Mouse (Mus musculus): ENCODE data around the gene Ptgs1. TPM values are rescaled to one million over a fixed set of nuclear protein-coding genes. Genes with fewer than 3 reads are reported as not detected.
"Not testable (repeated sequence)": the region's sequence is repeated elsewhere in the genome, so short reads cannot be mapped to it uniquely, and the experiment has no call there.

The Ptgs1 gene
- polyA plus RNA-seq (2012; rRNA removed), result 25.6 and 28.2 TPM in 2 replicates

GRCm38 (mm10) chr2:36230366-36230765 is at the start of gene Ptgs1:
Ptgs1 (plus strand) TSS chr2:36230426.
- H3K27me3 ChIP-seq (replicated peaks; ENCODE audit: control insufficient read depth, insufficient read depth, low read length), result no peaks in the 10 kb centered on the region
- TF ChIP-seq POLR2A (IDR thresholded peaks at IDR 0.05; ENCODE audit: low read depth, low read length), result peak; percentile 48
- no peak for TF ChIP-seq CTCF (conservative IDR thresholded peaks at IDR 0.05; ENCODE audit: insufficient read depth, insufficient read length, low read depth, low read length)
- peak within 1 kb of the TSS; percentile 54 for H3K27ac ChIP-seq (ENCODE audit: insufficient read depth, low read depth, low read length)
- peak; percentile 83 for DNase-seq
- no peaks in the 10 kb centered on the region for H3K4me1 ChIP-seq (ENCODE audit: control insufficient read depth, insufficient read depth, low read length)
- H3K36me3 ChIP-seq (ENCODE audit: control insufficient read depth, insufficient read depth, low read length), result no peaks in the 10 kb centered on the region
- 2% methylated on average over 18 of the region's 18 CpGs for WGBS
- peak within 1 kb of the TSS; percentile 61 for H3K4me3 ChIP-seq (ENCODE audit: insufficient read depth, low read depth, low read length)

GRCm38 (mm10) chr2:36181587-36182368 is 48.4 kb upstream of the Ptgs1 start:
- not testable (repeated sequence) for DNase-seq; H3K4me1 ChIP-seq (ENCODE audit: control insufficient read depth, insufficient read depth, low read length); H3K4me3 ChIP-seq (ENCODE audit: insufficient read depth, low read depth, low read length); H3K27ac ChIP-seq (ENCODE audit: insufficient read depth, low read depth, low read length); H3K27me3 ChIP-seq (replicated peaks; ENCODE audit: control insufficient read depth, insufficient read depth, low read length); H3K36me3 ChIP-seq (ENCODE audit: control insufficient read depth, insufficient read depth, low read length)
- WGBS, result 92% methylated on average over 4 of the region's 4 CpGs

GRCm38 (mm10) chr2:36183278-36183677 is 46.9 kb upstream of the Ptgs1 start:
- peak; percentile 17 for DNase-seq
- Histone ChIP-seq H3K4me1 (ENCODE audit: control insufficient read depth, insufficient read depth, low read length) (no peaks in the 10 kb centered on the region), H3K27ac (ENCODE audit: insufficient read depth, low read depth, low read length) (no peak overlapping the region), H3K27me3 (replicated peaks; ENCODE audit: control insufficient read depth, insufficient read depth, low read length) (no peaks in the 10 kb centered on the region), H3K4me3 (ENCODE audit: insufficient read depth, low read depth, low read length) (no peak overlapping the region), H3K36me3 (ENCODE audit: control insufficient read depth, insufficient read depth, low read length) (peaks cover under 1% of the 10 kb centered on the region; the same call in 1 of the 2 replicates)
- TF ChIP-seq CTCF (conservative IDR thresholded peaks at IDR 0.05; ENCODE audit: insufficient read depth, insufficient read length, low read depth, low read length) (no peak), POLR2A (IDR thresholded peaks at IDR 0.05; ENCODE audit: low read depth, low read length) (no peak)
- 53% methylated on average over 2 of the region's 2 CpGs for WGBS

- Histone ChIP-seq H3K27ac (ENCODE audit: insufficient read depth, low read depth, low read length) (no peak overlapping the region), H3K27me3 (replicated peaks; ENCODE audit: control insufficient read depth, insufficient read depth, low read length) (no peaks in the 10 kb centered on the region), H3K4me1 (ENCODE audit: control insufficient read depth, insufficient read depth, low read length) (no peaks in the 10 kb centered on the region), H3K36me3 (ENCODE audit: control insufficient read depth, insufficient read depth, low read length) (no peaks in the 10 kb centered on the region), H3K4me3 (ENCODE audit: insufficient read depth, low read depth, low read length) (no peak overlapping the region)
- DNase-seq, result no peak
- 93% methylated on average over 2 of the region's 2 CpGs for WGBS
- no peak for TF ChIP-seq POLR2A (IDR thresholded peaks at IDR 0.05; ENCODE audit: low read depth, low read length)
- TF ChIP-seq CTCF (conservative IDR thresholded peaks at IDR 0.05; ENCODE audit: insufficient read depth, insufficient read length, low read depth, low read length), result no peak
These were observed 46.0 kb upstream of the Ptgs1 start for GRCm38 (mm10) chr2:36184192-36184591.

GRCm38 (mm10) chr2:36184876-36185275 is 45.4 kb upstream of the Ptgs1 start:
- H3K27me3 ChIP-seq (replicated peaks; ENCODE audit: control insufficient read depth, insufficient read depth, low read length), result no peaks in the 10 kb centered on the region
- no peak overlapping the region for H3K4me3 ChIP-seq (ENCODE audit: insufficient read depth, low read depth, low read length)
- TF ChIP-seq POLR2A (IDR thresholded peaks at IDR 0.05; ENCODE audit: low read depth, low read length), result no peak
- no peak for TF ChIP-seq CTCF (conservative IDR thresholded peaks at IDR 0.05; ENCODE audit: insufficient read depth, insufficient read length, low read depth, low read length)
- H3K27ac ChIP-seq (ENCODE audit: insufficient read depth, low read depth, low read length), result no peak overlapping the region
- no peak for DNase-seq
- no peaks in the 10 kb centered on the region for H3K36me3 ChIP-seq (ENCODE audit: control insufficient read depth, insufficient read depth, low read length)
- WGBS, result 71% methylated on average over 6 of the region's 6 CpGs
- H3K4me1 ChIP-seq (ENCODE audit: control insufficient read depth, insufficient read depth, low read length), result no peaks in the 10 kb centered on the region

GRCm38 (mm10) chr2:36189200-36189599 is 41.0 kb upstream of the Ptgs1 start:
- not testable (repeated sequence) for H3K36me3 ChIP-seq (ENCODE audit: control insufficient read depth, insufficient read depth, low read length); H3K4me3 ChIP-seq (ENCODE audit: insufficient read depth, low read depth, low read length); H3K27ac ChIP-seq (ENCODE audit: insufficient read depth, low read depth, low read length); H3K4me1 ChIP-seq (ENCODE audit: control insufficient read depth, insufficient read depth, low read length); H3K27me3 ChIP-seq (replicated peaks; ENCODE audit: control insufficient read depth, insufficient read depth, low read length); DNase-seq
- 71% methylated on average over 6 of the region's 6 CpGs for WGBS

- DNase-seq, result no peak
- Histone ChIP-seq H3K27me3 (replicated peaks; ENCODE audit: control insufficient read depth, insufficient read depth, low read length) (no peaks in the 10 kb centered on the region), H3K27ac (ENCODE audit: insufficient read depth, low read depth, low read length) (no peak overlapping the region), H3K4me3 (ENCODE audit: insufficient read depth, low read depth, low read length) (no peak overlapping the region), H3K4me1 (ENCODE audit: control insufficient read depth, insufficient read depth, low read length) (no peaks in the 10 kb centered on the region), H3K36me3 (ENCODE audit: control insufficient read depth, insufficient read depth, low read length) (no peaks in the 10 kb centered on the region)
- WGBS, result 57% methylated on average over 12 of the region's 12 CpGs
- TF ChIP-seq CTCF (conservative IDR thresholded peaks at IDR 0.05; ENCODE audit: insufficient read depth, insufficient read length, low read depth, low read length), result no peak
- no peak for TF ChIP-seq POLR2A (IDR thresholded peaks at IDR 0.05; ENCODE audit: low read depth, low read length)
These were observed 38.9 kb upstream of the Ptgs1 start for GRCm38 (mm10) chr2:36191098-36191941.
